Mouse (Mus musculus): Measurements from ENCODE around the gene Zfp146. TPM values are rescaled to one million over a fixed set of nuclear protein-coding genes. Genes with fewer than 3 reads are reported as not detected.
"Not testable (repeated sequence)": the region's sequence is repeated elsewhere in the genome, so short reads cannot be mapped to it uniquely, and the experiment has no call there.

Gene Zfp146
- total RNA-seq, 2 experiments from 2014 or later: 48.9 to 108 TPM

- peak; percentile 80 for ATAC-seq (replicated peaks; ENCODE audit: low FRiP score, low TSS enrichment, poor library complexity, severe bottlenecking)
Measured at GRCm38 (mm10) chr7:30193581-30194100, 24.1 kb upstream of the Zfp146 start.

GRCm38 (mm10) chr7:30193013-30193412, 23.5 kb upstream of the Zfp146 start:
- no peak for ATAC-seq (replicated peaks; ENCODE audit: low FRiP score, low TSS enrichment, poor library complexity, severe bottlenecking)

GRCm38 (mm10) chr7:30192088-30192487, 22.5 kb upstream of the Zfp146 start:
- no peak for ATAC-seq (replicated peaks; ENCODE audit: low FRiP score, low TSS enrichment, poor library complexity, severe bottlenecking)

- no peak for ATAC-seq (replicated peaks; ENCODE audit: low FRiP score, low TSS enrichment, poor library complexity, severe bottlenecking)
Measured at GRCm38 (mm10) chr7:30189116-30189491, 19.6 kb upstream of the Zfp146 start.

- ATAC-seq (replicated peaks; ENCODE audit: low FRiP score, low TSS enrichment, poor library complexity, severe bottlenecking): no peak
Measured at GRCm38 (mm10) chr7:30188344-30189115, 19.0 kb upstream of the Zfp146 start.

- no peak for ATAC-seq (replicated peaks; ENCODE audit: low FRiP score, low TSS enrichment, poor library complexity, severe bottlenecking)
Measured at GRCm38 (mm10) chr7:30184641-30185348, 15.2 kb upstream of the Zfp146 start.

- ATAC-seq (replicated peaks; ENCODE audit: low FRiP score, low TSS enrichment, poor library complexity, severe bottlenecking): peak; percentile 93
Measured at GRCm38 (mm10) chr7:30183879-30184289, 14.3 kb upstream of the Zfp146 start, which contains the start of gene Cox7a1. Cox7a1 (plus strand) TSS chr7:30184144.

- not testable (repeated sequence) for ATAC-seq (replicated peaks; ENCODE audit: low FRiP score, low TSS enrichment, poor library complexity, severe bottlenecking)
Measured at GRCm38 (mm10) chr7:30183189-30183588, 13.6 kb upstream of the Zfp146 start.

- not testable (repeated sequence) for ATAC-seq (replicated peaks; ENCODE audit: low FRiP score, low TSS enrichment, poor library complexity, severe bottlenecking)
Measured at GRCm38 (mm10) chr7:30181929-30182328, 12.4 kb upstream of the Zfp146 start.

- peak; percentile 52 for ATAC-seq (replicated peaks; ENCODE audit: low FRiP score, low TSS enrichment, poor library complexity, severe bottlenecking)
Measured at GRCm38 (mm10) chr7:30181308-30181707, 11.8 kb upstream of the Zfp146 start.

GRCm38 (mm10) chr7:30178256-30178655, 8.7 kb upstream of the Zfp146 start:
- ATAC-seq (replicated peaks; ENCODE audit: low FRiP score, low TSS enrichment, poor library complexity, severe bottlenecking): no peak

- no peak for ATAC-seq (replicated peaks; ENCODE audit: low FRiP score, low TSS enrichment, poor library complexity, severe bottlenecking)
Measured at GRCm38 (mm10) chr7:30176474-30176873, 6.9 kb upstream of the Zfp146 start.

GRCm38 (mm10) chr7:30170283-30170951, 867 bp upstream of the Zfp146 start:
- ATAC-seq (replicated peaks; ENCODE audit: low FRiP score, low TSS enrichment, poor library complexity, severe bottlenecking): peak; percentile 23

GRCm38 (mm10) chr7:30168914-30169582, 502 bp downstream of the Zfp146 start:
- ATAC-seq (replicated peaks; ENCODE audit: low FRiP score, low TSS enrichment, poor library complexity, severe bottlenecking): peak; percentile 35

GRCm38 (mm10) chr7:30164745-30165144, 4.8 kb downstream of the Zfp146 start:
- ATAC-seq (replicated peaks; ENCODE audit: low FRiP score, low TSS enrichment, poor library complexity, severe bottlenecking): no peak

GRCm38 (mm10) chr7:30163113-30163512, 6.4 kb downstream of the Zfp146 start:
- ATAC-seq (replicated peaks; ENCODE audit: low FRiP score, low TSS enrichment, poor library complexity, severe bottlenecking): no peak

- no peak for ATAC-seq (replicated peaks; ENCODE audit: low FRiP score, low TSS enrichment, poor library complexity, severe bottlenecking)
Measured at GRCm38 (mm10) chr7:30155507-30155906, 14.0 kb downstream of the Zfp146 start.

- ATAC-seq (replicated peaks; ENCODE audit: low FRiP score, low TSS enrichment, poor library complexity, severe bottlenecking): no peak
Measured at GRCm38 (mm10) chr7:30154040-30154439, 15.5 kb downstream of the Zfp146 start.

- no peak for ATAC-seq (replicated peaks; ENCODE audit: low FRiP score, low TSS enrichment, poor library complexity, severe bottlenecking)
Measured at GRCm38 (mm10) chr7:30147011-30147410, 22.5 kb downstream of the Zfp146 start.

All from megakaryocyte-erythroid progenitor cell, adult 5-6 weeks (primary cell).